Mouse (Mus musculus) kidney, embryonic 16.5 days (tissue): Measurements from ENCODE around the gene Vmn1r58. TPM values are rescaled to one million over a fixed set of nuclear protein-coding genes. Genes with fewer than 3 reads are reported as not detected.
"Not testable (repeated sequence)": the region's sequence is repeated elsewhere in the genome, so short reads cannot be mapped to it uniquely, and the experiment has no call there.

Source experiments
- ATAC-seq: fragments of 200-750 bp; cut with Nextera tagmentation; 2 replicates; pipeline ENCODE4 v1.8.0; 2017; ENCODE audit warnings: moderate TSS enrichment; ENCODE audit not compliant: low FRiP score, low TSS enrichment
- H3K27ac ChIP-seq: fragments of 300-500 bp; sonication (generic); 2 replicates; pipeline ENCODE4 v1.5.1; 2014; ENCODE audit warnings: low read length
- H3K27me3 ChIP-seq: fragments of 300-500 bp; sonication (generic); 2 replicates; pipeline ENCODE4 v1.6.1; 2014; ENCODE audit warnings: low read length, control low read depth, mixed read lengths; ENCODE audit not compliant: insufficient read depth
- H3K36me3 ChIP-seq: fragments of 300-500 bp; sonication (generic); 2 replicates; pipeline ENCODE4 v1.6.1; 2014; ENCODE audit warnings: low read length, control low read depth, mixed read lengths; ENCODE audit not compliant: insufficient read depth
- H3K4me1 ChIP-seq: fragments of 300-500 bp; sonication (generic); 2 replicates; pipeline ENCODE4 v1.6.1; 2014; ENCODE audit warnings: low read length, control low read depth, mixed read lengths; ENCODE audit not compliant: insufficient read depth
- H3K4me2 ChIP-seq: fragments of 300-500 bp; sonication (generic); replicated peaks from 2 replicates; pipeline ENCODE4 v1.6.1; 2014; ENCODE audit warnings: low read depth, low read length
- H3K4me3 ChIP-seq: fragments of 300-500 bp; sonication (generic); 2 replicates; pipeline ENCODE4 v1.5.1; 2014; ENCODE audit warnings: mild to moderate bottlenecking, low read length
- H3K9ac ChIP-seq: fragments of 300-500 bp; sonication (generic); replicated peaks from 2 replicates; pipeline ENCODE4 v1.6.1; 2014; ENCODE audit warnings: low read length
- H3K9me3 ChIP-seq: fragments of 300-500 bp; sonication (generic); 2 replicates; pipeline ENCODE4 v1.6.1; 2016; ENCODE audit warnings: low read length, control low read depth
- WGBS: fragments of 180-500 bp; shearing (Covaris S2); extraction: QIAGEN DNeasy Blood & Tissue Kit; methylation state at CpG from one replicate; pipeline ENCODE4 v1.1.7; 2014; 5-methylcytosine and 5-hydroxymethylcytosine counted together
- polyA plus RNA-seq: library from polyadenylated mRNA; unstranded; fragments of >200 nt; fragmentation: Nextera tagmentation; extraction: Ambion mirVana; gene quantifications from 2 replicates; pipeline ENCODE4 v1.2.1, GENCODE M21; 2015

Gene Vmn1r58
- polyA plus RNA-seq = not detected in 2 replicates

- not testable (repeated sequence) for H3K27me3 ChIP-seq, H3K27ac ChIP-seq, H3K4me3 ChIP-seq, H3K9ac ChIP-seq, ATAC-seq, H3K4me1 ChIP-seq, H3K4me2 ChIP-seq, H3K36me3 ChIP-seq, H3K9me3 ChIP-seq
These were observed at the start of gene Vmn1r58 for GRCm38 (mm10) chr7:5413296-5413695. Gene Vmn1r58, minus strand, starts transcription at chr7:5413396.

- Histone ChIP-seq H3K27ac (no peak within 1 kb of the TSS), H3K9ac (no peak within 1 kb of the TSS), H3K27me3 (no peaks in the 10 kb centered on the region), H3K36me3 (no peaks in the 10 kb centered on the region), H3K9me3 (peaks cover 13% of the 10 kb centered on the region), H3K4me2 (no peak within 1 kb of the TSS), H3K4me1 (no peaks in the 10 kb centered on the region), H3K4me3 (no peak within 1 kb of the TSS)
- ATAC-seq = no peak
These were observed 43.5 kb upstream of the Vmn1r58 start, which contains the start of gene Vmn1r59 for GRCm38 (mm10) chr7:5456674-5457073. Gene Vmn1r59, minus strand, starts transcription at chr7:5456774.

GRCm38 (mm10) chr7:5454011-5454410, 40.8 kb upstream of the Vmn1r58 start:
- not testable (repeated sequence) for H3K9ac ChIP-seq, H3K27ac ChIP-seq, H3K4me3 ChIP-seq, H3K4me2 ChIP-seq, H3K27me3 ChIP-seq, H3K4me1 ChIP-seq, H3K36me3 ChIP-seq, ATAC-seq
- H3K9me3 ChIP-seq = peaks cover 13% of the 10 kb centered on the region
- 77% methylated on average over 3 of the region's 3 CpGs for WGBS

DNA sequence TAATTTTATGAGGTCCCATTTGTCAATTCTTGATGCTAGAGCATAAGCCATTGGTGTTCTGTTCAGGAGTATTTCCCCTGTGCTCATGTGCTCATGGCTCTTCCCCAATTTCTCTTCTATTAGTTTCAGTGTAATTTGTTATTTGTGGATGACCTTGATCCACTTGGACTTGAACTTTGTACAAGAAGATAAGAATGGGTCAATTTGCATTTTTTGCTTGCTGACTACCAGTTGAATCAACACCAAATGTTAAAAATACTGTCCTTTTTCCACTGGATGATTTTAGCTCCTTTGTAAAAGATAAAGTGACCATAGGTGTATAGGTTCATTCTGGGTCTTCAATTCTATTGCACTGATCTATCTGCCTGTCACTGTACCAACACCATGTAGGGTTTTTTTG, 35.4 kb upstream of the Vmn1r58 start:
- Histone ChIP-seq H3K36me3 (no peaks in the 10 kb centered on the region), H3K9ac (no peak overlapping the region), H3K27me3 (no peaks in the 10 kb centered on the region), H3K4me3 (no peak overlapping the region), H3K4me2 (no peak overlapping the region), H3K9me3 (peaks cover 4% of the 10 kb centered on the region), H3K4me1 (no peaks in the 10 kb centered on the region), H3K27ac (no peak overlapping the region)
- ATAC-seq = no peak

- Histone ChIP-seq H3K9ac (no peak overlapping the region), H3K4me1 (no peaks in the 10 kb centered on the region), H3K4me2 (no peak overlapping the region), H3K36me3 (no peaks in the 10 kb centered on the region), H3K27me3 (no peaks in the 10 kb centered on the region), H3K9me3 (peaks cover 9% of the 10 kb centered on the region; the same call in 1 of the 2 replicates), H3K27ac (no peak overlapping the region), H3K4me3 (no peak overlapping the region)
- ATAC-seq = no peak
- WGBS = 40% methylated on average over 2 of the region's 2 CpGs
These were observed 7.0 kb downstream of the Vmn1r58 start for GRCm38 (mm10) chr7:5406201-5406600.

- Histone ChIP-seq H3K27ac (no peak overlapping the region), H3K27me3 (no peaks in the 10 kb centered on the region), H3K4me2 (no peak overlapping the region), H3K9me3 (peaks cover 21% of the 10 kb centered on the region), H3K4me3 (no peak overlapping the region), H3K4me1 (no peaks in the 10 kb centered on the region), H3K9ac (no peak overlapping the region), H3K36me3 (no peaks in the 10 kb centered on the region)
- ATAC-seq = no peak
- 73% methylated on average over 2 of the region's 2 CpGs for WGBS
These were observed 46.5 kb downstream of the Vmn1r58 start for GRCm38 (mm10) chr7:5366724-5367123.

GRCm38 (mm10) chr7:5363599-5363998, 49.6 kb downstream of the Vmn1r58 start:
- ATAC-seq = no peak
- peaks cover 29% of the 10 kb centered on the region for H3K9me3 ChIP-seq

More at GRCm38 (mm10) chr7:5363599-5363998, 49.6 kb downstream of the Vmn1r58 start:
- Histone ChIP-seq H3K4me1 (no peaks in the 10 kb centered on the region), H3K4me2 (no peak overlapping the region), H3K9ac (no peak overlapping the region), H3K27ac (no peak overlapping the region), H3K27me3 (no peaks in the 10 kb centered on the region), H3K36me3 (no peaks in the 10 kb centered on the region), H3K4me3 (no peak overlapping the region)
- WGBS = 94% methylated on average over 5 of the region's 5 CpGs

Other genes with a start within 250 kb of the Vmn1r58 start
- not detected in 2 replicates for gene Vmn1r56, start 216.6 kb downstream of the Vmn1r58 start, polyA plus RNA-seq
- not detected in 2 replicates for gene Vmn1r57, start 194.9 kb downstream of the Vmn1r58 start, polyA plus RNA-seq
- gene Gm5065, start 62.9 kb downstream of the Vmn1r58 start, polyA plus RNA-seq = not detected in 2 replicates
- gene Nlrp2, start 62.4 kb downstream of the Vmn1r58 start, polyA plus RNA-seq = not detected in 2 replicates
- not detected in 2 replicates for gene Vmn1r59, start 43.4 kb upstream of the Vmn1r58 start, polyA plus RNA-seq
- gene Vmn2r28, start 80.6 kb upstream of the Vmn1r58 start, polyA plus RNA-seq = not detected in 2 replicates
- gene Vmn1r60, start 133.9 kb upstream of the Vmn1r58 start, polyA plus RNA-seq = not detected in 2 replicates
- not detected in 2 replicates for gene Vmn1r61, start 199.9 kb upstream of the Vmn1r58 start, polyA plus RNA-seq